Mouse (Mus musculus) intestine, embryonic 14.5 days (tissue): ENCODE data around the gene Trank1. TPM values are rescaled to one million over a fixed set of nuclear protein-coding genes. Genes with fewer than 3 reads are reported as not detected.
A peak's percentile ranks its signal among the peaks of the same experiment; 100 is the strongest.

Experiments
- ATAC-seq: fragments of 200-750 bp; cut with Nextera tagmentation; replicated peaks from 2 replicates; pipeline ENCODE4 v1.8.0; 2017; ENCODE audit warnings: low read depth, moderate number of reproducible peaks, moderate TSS enrichment, moderate library complexity; ENCODE audit not compliant: low FRiP score, low TSS enrichment
- DNase-seq: peaks from one replicate; pipeline ENCODE4 v3.0.0-alpha.2; 2018; ENCODE audit warnings: low spot score
- H3K27ac ChIP-seq: fragments of 300-500 bp; sonication (generic); 2 replicates; pipeline ENCODE4 v1.5.1; 2014; ENCODE audit warnings: low read depth, mild to moderate bottlenecking, control low read depth
- H3K27me3 ChIP-seq: fragments of 300-500 bp; sonication (generic); replicated peaks from 2 replicates; pipeline ENCODE4 v1.6.1; 2014; ENCODE audit warnings: low read length, control low read depth; ENCODE audit not compliant: control insufficient read depth, insufficient read depth
- H3K36me3 ChIP-seq: fragments of 300-500 bp; sonication (generic); 2 replicates; pipeline ENCODE4 v1.6.1; 2014; ENCODE audit warnings: low read length, control low read depth; ENCODE audit not compliant: control insufficient read depth, insufficient read depth
- H3K4me1 ChIP-seq: fragments of 300-500 bp; sonication (generic); replicated peaks from 2 replicates; pipeline ENCODE4 v1.6.1; 2014; ENCODE audit warnings: low read length, control low read depth, mixed read lengths; ENCODE audit not compliant: control insufficient read depth, insufficient read depth
- H3K4me2 ChIP-seq: fragments of 300-500 bp; sonication (generic); 2 replicates; pipeline ENCODE4 v1.6.1; 2014; ENCODE audit warnings: low read length
- H3K4me3 ChIP-seq: fragments of 300-500 bp; sonication (generic); 2 replicates; pipeline ENCODE4 v1.5.1; 2014; ENCODE audit warnings: low read depth, low read length, control low read depth, mixed read lengths
- H3K9ac ChIP-seq: fragments of 300-500 bp; sonication (generic); 2 replicates; pipeline ENCODE4 v1.6.1; 2014; ENCODE audit warnings: mild to moderate bottlenecking, low read length
- H3K9me3 ChIP-seq: fragments of 300-500 bp; sonication (generic); 2 replicates; pipeline ENCODE4 v1.6.1; 2016; ENCODE audit warnings: low read length, control low read depth; ENCODE audit not compliant: control insufficient read depth
- WGBS: fragments of 180-500 bp; shearing (Covaris S2); extraction: QIAGEN DNeasy Blood & Tissue Kit; methylation state at CpG from one replicate; pipeline ENCODE4 v1.1.7; 2014; 5-methylcytosine and 5-hydroxymethylcytosine counted together
- polyA plus RNA-seq: library from polyadenylated mRNA; unstranded; fragments of >200 nt; fragmentation: Nextera tagmentation; extraction: Ambion mirVana; gene quantifications from 2 replicates; pipeline ENCODE4 v1.2.1, GENCODE M21; 2014

The Trank1 gene
- polyA plus RNA-seq, 1 experiment from 2014 or later, result 0.08 TPM

- ATAC-seq, result no peak
- no peak overlapping the region for H3K4me2 ChIP-seq
- no peaks in the 10 kb centered on the region for H3K36me3 ChIP-seq
- H3K9me3 ChIP-seq, result no peaks in the 10 kb centered on the region
- H3K4me3 ChIP-seq, result no peak overlapping the region
- WGBS, result 69% methylated on average over 10 of the region's 10 CpGs
- no peaks in the 10 kb centered on the region for H3K27me3 ChIP-seq
- H3K9ac ChIP-seq, result no peak overlapping the region
- no peak overlapping the region for H3K27ac ChIP-seq
- DNase-seq, result no peak
- no peaks in the 10 kb centered on the region for H3K4me1 ChIP-seq
Measured at GRCm38 (mm10) chr9:111408427-111408826, 96.9 kb downstream of the Trank1 start.

- Histone ChIP-seq H3K4me2 (no peak overlapping the region), H3K27me3 (no peaks in the 10 kb centered on the region), H3K4me3 (no peak overlapping the region), H3K36me3 (no peaks in the 10 kb centered on the region), H3K4me1 (no peaks in the 10 kb centered on the region), H3K9ac (no peak overlapping the region), H3K9me3 (no peaks in the 10 kb centered on the region), H3K27ac (no peak overlapping the region)
- no peak for ATAC-seq
- no peak for DNase-seq
- WGBS, result 77% methylated on average over 16 of the region's 16 CpGs
Measured at GRCm38 (mm10) chr9:111412471-111413160, 101.1 kb downstream of the Trank1 start.

GRCm38 (mm10) chr9:111421862-111422261 lies 110.3 kb downstream of the Trank1 start:
- no peak overlapping the region for H3K9ac ChIP-seq
- H3K4me2 ChIP-seq, result no peak overlapping the region
- no peak overlapping the region for H3K4me3 ChIP-seq
- no peak overlapping the region for H3K27ac ChIP-seq
- DNase-seq (no peak), ATAC-seq (no peak)
- no peaks in the 10 kb centered on the region for H3K27me3 ChIP-seq
- H3K4me1 ChIP-seq, result no peaks in the 10 kb centered on the region
- no peaks in the 10 kb centered on the region for H3K36me3 ChIP-seq
- no peaks in the 10 kb centered on the region for H3K9me3 ChIP-seq
- 73% methylated on average over 2 of the region's 2 CpGs for WGBS

- Histone ChIP-seq H3K9me3 (no peaks in the 10 kb centered on the region), H3K4me1 (no peaks in the 10 kb centered on the region), H3K4me2 (no peak overlapping the region), H3K9ac (no peak overlapping the region), H3K27me3 (no peaks in the 10 kb centered on the region), H3K36me3 (no peaks in the 10 kb centered on the region), H3K27ac (0 out of 2 replicates have a peak overlapping the region, but pooled peaks have one; percentile 16), H3K4me3 (no peak overlapping the region)
- no peak for DNase-seq
- no peak for ATAC-seq
- 46% methylated on average over 5 of the region's 5 CpGs for WGBS
Measured at GRCm38 (mm10) chr9:111422567-111422966, 111.0 kb downstream of the Trank1 start.

DNA sequence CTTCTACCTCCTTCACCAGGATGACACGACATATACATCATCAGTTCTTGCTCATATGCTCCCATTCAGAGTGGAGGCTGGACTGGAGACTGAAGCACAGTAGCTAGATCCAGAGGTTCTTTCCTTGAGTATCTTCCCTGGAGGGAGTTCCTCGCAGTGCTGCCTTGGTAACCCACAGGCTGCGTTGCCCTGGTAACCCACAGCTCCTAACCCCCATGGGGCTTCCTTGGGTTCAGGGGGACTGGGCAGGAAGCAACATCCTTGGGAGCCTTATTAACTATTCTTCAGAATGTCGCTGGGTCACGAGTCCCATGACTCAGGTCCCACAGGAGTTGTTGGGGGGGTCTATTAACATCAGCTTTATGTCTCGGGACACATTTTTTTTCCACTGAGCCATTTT lies 113.6 kb downstream of the Trank1 start:
- Histone ChIP-seq H3K9me3 (no peaks in the 10 kb centered on the region), H3K27me3 (no peaks in the 10 kb centered on the region), H3K4me2 (no peak overlapping the region), H3K36me3 (no peaks in the 10 kb centered on the region), H3K27ac (no peak overlapping the region), H3K4me1 (no peaks in the 10 kb centered on the region), H3K4me3 (no peak overlapping the region), H3K9ac (no peak overlapping the region)
- no peak for DNase-seq
- WGBS, result 81% methylated on average over 6 of the region's 6 CpGs
- ATAC-seq, result no peak

DNA sequence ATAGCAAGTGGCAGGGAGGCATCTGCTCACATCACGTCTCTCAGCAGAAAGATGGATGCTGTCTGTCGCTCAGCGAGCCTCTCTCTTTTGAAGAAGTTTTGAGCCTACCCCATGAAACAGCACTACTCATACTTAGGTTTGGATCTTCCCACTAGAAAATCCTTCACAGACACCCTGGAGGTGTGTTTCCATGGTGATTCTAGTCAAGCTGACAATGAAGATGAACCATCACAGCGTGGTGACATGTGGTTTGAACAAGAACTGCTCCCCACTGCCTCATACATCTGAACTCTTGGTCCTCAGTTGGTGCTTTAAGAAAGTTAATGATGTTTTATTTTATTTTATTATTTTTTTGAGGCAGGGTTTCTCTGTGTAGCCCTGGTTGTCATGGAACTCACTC lies 114.4 kb downstream of the Trank1 start:
- Histone ChIP-seq H3K27ac (no peak overlapping the region), H3K9ac (no peak overlapping the region), H3K4me2 (no peak overlapping the region), H3K27me3 (no peaks in the 10 kb centered on the region), H3K9me3 (no peaks in the 10 kb centered on the region), H3K4me3 (no peak overlapping the region), H3K4me1 (no peaks in the 10 kb centered on the region), H3K36me3 (no peaks in the 10 kb centered on the region)
- WGBS, result 79% methylated on average over 4 of the region's 4 CpGs
- DNase-seq, result no peak
- no peak for ATAC-seq

GRCm38 (mm10) chr9:111427891-111428555 lies 116.5 kb downstream of the Trank1 start:
- H3K9me3 ChIP-seq, result no peaks in the 10 kb centered on the region
- no peak for DNase-seq

DNA sequence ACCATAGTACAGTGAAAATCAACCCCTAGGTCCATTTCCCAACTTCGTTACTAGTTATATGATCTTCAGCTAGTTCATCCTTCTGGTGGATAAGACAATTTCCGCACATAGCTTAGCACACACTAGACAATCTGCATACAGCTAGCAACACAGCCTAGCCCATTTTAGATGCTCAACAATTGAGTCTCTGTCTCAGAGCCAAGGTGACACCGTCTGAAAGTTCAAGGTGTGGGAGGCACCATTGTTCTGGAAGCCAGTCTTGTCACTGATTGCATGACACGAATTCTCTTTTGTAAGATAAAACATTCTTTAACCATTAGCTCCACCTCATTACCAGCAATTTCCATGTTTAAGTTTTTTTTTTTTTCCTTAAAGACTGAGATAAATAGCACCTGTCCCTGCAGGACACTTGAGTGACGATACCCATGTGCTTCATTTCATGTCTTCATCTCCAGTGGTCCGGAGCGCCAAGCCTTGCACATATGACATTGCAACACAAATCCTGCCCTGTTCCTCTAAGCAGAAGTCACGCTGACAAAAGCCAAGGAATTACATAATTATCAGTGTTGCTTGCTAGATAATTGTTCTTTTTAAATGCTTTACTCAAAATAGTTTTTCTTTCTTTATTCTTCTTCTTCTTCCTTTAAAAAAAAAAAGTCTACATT lies 117.3 kb downstream of the Trank1 start:
- Histone ChIP-seq H3K9me3 (no peaks in the 10 kb centered on the region), H3K9ac (no peak overlapping the region), H3K4me2 (no peak overlapping the region), H3K27ac (no peak overlapping the region), H3K4me1 (no peaks in the 10 kb centered on the region), H3K4me3 (no peak overlapping the region), H3K27me3 (no peaks in the 10 kb centered on the region), H3K36me3 (no peaks in the 10 kb centered on the region)
- WGBS, result 62% methylated on average over 8 of the region's 8 CpGs
- no peak for DNase-seq
- no peak for ATAC-seq

More at GRCm38 (mm10) chr9:111427891-111428555, 116.5 kb downstream of the Trank1 start:
- Histone ChIP-seq H3K27ac (no peak overlapping the region), H3K9ac (no peak overlapping the region), H3K4me2 (no peak overlapping the region), H3K27me3 (no peaks in the 10 kb centered on the region), H3K4me3 (no peak overlapping the region), H3K36me3 (no peaks in the 10 kb centered on the region), H3K4me1 (no peaks in the 10 kb centered on the region)
- no peak for ATAC-seq
- WGBS, result 88% methylated on average over 9 of the region's 9 CpGs
